Mouse (Mus musculus) cerebellum, adult 8-10 months (tissue): Measurements from ENCODE around the gene Mon2.

Source experiments
- DNase-seq: peaks from one replicate; pipeline ENCODE4 v3.0.0; 2022

The Mon2 gene

DNA sequence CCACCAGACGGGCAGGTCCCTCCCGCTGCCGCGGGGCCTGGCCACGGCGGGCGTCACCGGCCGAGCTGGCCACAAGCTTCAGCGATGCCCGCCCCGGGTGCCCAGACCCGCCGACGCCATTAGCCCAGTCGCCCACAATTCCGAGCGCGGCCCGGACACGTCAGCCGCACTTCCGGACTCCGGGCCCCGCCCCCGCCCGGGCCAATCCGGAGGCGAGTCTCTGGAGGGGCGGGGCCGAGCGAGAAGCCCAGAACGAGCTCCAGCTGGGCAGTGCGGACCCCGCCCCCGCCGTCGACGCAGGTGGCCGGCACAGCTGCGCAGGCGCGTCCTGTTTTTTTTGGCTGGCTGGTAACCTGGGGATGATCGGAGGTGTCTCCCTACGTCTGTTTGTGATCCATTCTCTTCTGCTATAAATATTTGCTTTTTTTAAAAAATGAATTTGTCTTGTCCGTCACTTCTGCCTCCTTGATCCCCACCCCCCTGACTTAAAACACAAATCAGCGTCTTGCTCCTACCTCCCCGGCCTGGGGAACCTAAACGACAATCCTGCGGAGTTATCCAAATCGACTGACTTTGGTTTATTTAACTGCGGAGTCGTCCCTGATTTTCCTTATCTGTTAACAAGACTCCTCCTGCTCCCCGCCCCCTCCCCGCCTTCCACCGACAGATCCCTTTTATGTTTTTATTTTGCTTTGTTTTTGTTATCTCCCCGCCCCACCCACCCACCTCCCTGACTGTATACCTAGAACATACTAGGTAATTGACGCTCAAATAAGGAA lies at the start of gene Mon2:
Gene Mon2, minus strand, starts transcription at position 261 of the 779 bp plus-strand sequence.
- peak; percentile 96 for DNase-seq

DNA sequence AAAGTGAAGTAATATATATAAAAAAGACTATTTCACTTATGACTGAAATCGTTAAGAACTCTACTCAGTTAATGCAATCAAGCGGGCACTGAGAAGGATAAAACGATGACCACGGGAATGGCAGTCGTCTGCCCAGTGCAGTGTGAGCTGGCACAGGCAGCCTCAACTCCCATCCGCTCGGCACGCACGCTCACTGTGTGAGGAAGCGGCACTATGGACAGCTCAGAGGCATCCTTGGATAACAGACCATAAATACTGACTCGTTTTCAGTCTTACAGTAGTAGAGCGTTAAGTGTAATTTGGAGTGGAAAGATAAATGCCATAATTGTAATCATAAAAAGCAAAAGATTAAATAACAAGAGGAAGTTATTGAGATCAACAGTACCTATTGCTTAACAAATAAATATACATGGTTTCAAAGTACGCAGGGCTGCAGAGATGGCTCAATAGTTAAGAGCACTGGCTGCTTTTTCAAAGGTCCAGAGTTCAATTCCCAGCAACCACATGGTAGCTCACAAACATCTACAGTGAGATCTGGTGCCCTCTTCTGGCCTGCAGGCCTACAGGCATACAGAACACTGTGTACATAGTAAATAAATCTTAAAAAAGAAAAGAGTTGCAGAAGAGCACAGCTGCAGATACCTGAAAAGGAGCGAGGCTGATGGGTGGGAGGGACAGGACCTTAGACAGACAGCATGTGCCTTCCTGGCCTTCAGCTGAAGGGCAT lies 44.5 kb upstream of the Mon2 start:
- no peak for DNase-seq

DNA sequence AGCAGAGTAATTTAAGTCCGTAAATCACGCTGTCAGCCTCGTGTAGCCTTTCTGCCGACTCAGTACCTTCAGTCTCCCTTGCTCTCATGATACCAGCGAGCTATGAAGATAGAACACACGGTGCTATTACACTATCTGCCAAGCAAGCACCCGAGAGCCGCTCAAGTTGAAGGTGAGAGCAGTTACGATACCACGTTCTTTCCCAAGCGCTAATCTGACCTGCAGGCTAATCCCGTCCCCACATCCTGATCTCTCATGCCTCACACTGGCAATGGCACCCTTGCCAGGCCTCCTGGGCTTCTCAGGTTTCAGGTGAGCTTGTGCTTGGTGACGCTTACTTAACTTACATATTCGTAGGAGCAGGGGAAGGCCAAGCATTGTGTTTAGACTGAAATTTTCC lies 40.6 kb upstream of the Mon2 start:
- DNase-seq, result no peak

DNA sequence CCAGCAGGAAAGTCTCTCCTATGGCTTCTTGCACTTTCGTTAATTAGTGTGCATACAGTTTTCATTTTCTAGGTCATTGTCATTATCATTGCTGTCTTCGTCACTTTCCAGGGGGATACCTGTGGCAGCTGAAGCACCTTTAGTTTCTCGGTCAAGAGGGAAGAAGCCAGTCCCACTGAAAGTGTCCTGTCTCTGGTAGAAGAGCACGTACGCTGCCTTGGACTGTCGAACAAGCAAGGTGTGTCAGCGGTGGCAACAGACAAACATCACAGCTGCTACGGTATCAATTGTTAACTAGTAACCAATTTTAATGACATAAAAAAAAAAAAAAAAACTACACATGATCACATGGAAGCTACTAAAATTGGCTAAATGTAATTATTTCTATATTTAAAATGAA lies 37.2 kb upstream of the Mon2 start:
- DNase-seq, result no peak

DNA sequence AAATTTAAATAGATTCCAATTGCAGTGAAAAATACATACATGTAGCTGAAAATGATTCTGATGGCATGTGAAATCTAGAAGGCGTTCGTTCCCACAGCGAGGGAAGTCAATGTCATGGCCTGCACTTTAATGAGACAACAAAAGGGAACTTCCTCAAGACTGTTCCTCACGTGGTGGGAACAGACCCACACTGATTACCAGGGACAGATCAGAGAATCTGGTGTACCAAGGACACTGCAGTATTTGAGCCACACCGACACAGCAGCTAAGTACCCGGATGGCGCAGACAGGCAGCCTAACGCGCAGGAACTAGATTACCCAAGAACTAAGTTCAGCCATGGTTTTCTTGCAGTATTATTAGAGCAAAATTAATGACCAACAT lies 36.5 kb upstream of the Mon2 start:
- DNase-seq, result no peak

DNA sequence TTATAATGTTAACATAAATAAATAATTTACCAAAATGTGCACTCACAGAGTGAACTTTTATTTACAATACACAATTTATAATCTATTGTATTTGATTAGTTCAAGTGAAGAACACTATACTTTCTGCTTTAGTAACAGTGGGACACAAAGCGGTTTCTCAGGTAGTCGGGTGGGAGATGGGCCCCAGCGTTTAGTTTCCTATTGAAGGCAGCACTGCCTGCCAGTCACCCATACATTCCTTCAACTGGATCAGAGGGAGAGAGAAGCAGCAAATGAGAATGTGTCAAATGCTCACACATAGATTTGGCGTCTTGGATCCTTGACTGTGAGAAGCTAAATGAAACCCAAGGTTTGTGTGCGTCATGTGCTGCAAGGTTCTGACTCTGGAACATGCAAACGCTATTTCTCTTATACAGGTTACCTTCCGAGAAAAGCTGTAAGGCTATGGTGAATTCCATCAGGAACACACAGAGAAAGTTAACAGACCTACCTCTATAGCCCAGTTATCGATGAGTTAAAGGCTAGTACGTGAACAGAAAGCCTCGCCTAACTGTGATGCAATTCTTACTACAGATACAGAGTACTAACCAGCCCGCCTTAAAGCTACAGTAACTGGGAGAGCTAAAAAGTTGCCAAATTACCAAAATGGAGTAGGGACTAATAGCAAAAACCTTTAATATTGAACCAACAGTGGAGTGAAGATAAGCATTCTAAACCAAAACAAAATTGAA lies 35.9 kb upstream of the Mon2 start:
- DNase-seq, result no peak

DNA sequence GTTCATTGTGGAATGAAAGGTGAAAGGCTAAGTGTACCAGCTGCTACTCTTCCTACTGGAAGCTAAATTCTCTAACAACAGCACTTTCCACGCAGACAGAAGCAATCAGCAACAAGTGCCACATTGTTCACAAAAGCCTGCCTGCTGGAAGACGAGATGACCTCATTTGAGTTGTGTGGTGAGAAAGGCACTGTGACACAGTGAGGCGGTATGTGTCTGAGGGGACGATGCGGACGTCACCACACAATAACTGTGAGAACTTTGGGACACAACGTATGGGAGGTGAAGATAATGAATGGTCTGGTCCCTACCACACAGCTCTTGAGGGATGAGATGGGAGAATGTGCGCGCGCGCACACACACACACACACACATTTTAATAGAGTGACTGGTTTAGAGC lies 34.2 kb upstream of the Mon2 start:
- DNase-seq, result no peak

DNA sequence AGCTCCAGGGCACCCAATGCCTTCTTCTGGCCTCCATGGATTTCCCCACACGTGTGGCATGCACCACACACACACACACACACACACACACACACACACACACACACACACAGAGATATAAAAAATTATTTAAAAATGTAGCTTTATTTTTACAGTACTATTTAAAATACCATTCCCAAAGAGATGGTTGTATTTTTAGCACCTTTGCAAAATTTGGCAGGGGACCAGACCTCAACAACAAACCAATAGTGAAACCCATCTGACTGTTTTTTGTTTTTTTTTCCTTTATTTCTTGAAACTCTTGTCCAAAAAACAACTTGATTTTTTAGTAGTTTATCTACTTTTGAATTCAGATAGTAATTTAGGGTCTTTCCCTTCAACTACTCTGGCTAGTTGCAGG lies 32.2 kb upstream of the Mon2 start:
- no peak for DNase-seq

DNA sequence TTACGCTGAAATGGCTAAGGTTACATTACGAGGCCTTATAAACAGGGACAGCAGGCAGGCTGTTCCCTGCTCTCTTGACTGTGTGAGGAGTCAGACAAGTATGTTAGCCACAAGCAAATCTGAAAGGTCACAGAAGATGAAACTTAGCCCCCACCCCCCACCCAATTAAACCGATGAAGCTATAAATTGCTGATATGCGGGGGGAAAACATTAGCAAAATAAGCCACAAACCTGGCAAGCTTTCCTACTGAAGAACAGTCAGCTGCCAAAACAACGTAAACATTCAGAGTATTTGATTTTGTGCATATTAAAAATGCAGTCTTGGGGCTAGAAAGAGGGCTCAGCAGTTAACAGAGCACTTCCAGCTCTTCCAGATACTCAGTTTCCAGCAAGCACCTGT lies 31.8 kb upstream of the Mon2 start:
- no peak for DNase-seq

DNA sequence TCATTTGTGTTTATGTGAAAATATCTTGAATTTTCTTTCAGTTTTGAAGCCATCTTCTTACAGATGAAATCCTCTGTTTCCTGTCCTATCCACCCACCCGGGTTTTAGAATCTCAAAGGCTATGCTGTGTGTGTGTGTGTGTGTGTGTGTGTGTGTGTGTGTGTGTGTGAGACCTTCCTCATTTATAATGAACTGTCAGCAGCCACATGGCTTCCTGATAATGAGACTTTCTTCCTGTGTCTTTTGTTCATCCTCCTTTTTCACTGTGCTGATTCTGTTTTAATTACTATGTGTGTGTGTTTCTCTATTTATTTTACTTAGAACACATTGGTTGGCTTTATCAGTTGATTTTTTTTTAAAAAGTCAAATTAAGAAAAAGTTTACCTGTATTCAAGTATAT lies 25.0 kb upstream of the Mon2 start:
- DNase-seq, result no peak

DNA sequence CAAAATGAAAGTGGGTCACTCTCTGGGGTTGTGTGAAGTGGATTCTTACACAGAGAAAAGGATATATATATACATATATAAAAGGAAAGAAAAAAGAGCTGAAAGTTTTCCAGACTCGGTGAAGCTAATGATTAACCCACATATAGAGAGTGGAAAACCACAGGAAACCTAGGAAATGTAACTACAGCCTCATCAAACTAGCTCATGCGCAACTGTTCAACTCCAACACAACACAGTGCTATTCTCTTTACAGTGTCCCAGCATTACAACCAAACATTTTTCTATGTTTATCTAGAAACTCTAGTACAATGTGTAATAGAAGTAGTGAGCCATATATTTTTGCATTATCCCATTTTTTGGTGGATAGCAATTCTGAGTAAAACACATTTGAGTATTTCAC lies 24.3 kb upstream of the Mon2 start:
- no peak for DNase-seq

DNA sequence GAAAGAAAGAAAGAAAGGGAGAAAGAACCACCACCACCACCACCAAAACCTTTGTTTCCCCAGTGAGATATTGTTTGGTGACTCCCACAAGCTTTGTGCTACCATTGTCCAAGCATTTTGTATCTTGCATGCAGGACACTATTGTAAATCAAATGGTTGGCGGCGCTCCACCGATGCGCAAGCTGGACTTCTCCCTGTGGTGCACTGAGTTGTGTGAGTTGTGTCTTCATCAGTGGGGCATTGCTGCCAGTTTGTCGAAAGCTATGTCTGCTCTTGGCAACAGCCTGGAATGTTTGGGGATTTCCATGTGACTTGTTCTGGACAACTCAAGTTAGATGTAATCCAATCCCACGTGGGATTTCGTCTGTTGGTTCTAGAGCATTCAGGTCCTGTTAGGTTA lies 18.2 kb upstream of the Mon2 start:
- no peak for DNase-seq

DNA sequence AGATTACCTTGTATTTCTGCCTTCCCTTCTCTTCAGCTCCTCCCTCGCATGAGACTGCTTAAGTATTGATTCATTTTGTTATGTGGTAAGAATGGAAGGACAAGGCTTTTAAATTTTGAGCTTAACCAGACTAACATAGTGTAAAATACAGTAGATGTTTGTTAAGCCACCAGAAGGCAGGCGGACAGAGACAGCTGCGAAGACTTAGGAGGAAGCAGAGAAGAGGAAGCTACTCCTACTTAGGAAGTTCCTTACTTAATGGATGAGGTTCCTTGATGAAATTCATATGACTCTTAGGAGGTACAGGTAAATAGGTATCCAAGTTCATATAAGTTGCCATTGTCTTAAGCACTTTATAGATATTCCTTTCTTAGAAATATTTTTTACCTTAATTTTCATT lies 16.3 kb upstream of the Mon2 start:
- no peak for DNase-seq

DNA sequence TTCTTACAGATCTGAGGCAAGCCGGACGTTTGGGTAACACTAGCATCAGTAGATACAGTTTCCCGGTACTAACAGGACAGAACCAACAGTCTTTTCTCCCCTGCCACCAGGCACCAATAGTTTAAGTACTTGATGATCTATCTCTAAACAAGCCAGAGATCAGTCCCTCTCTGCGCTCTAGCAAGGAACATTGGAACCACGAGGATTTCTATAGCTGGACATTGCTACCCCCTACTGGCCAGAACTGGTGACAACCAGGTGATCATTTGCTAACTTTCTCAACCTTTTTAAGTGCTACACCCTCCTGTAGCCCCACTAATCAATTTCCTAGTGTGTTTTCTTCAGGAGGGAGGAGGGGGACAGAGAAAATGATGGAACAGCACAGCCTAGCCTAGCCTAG lies 15.4 kb upstream of the Mon2 start:
- DNase-seq, result peak; percentile 45

DNA sequence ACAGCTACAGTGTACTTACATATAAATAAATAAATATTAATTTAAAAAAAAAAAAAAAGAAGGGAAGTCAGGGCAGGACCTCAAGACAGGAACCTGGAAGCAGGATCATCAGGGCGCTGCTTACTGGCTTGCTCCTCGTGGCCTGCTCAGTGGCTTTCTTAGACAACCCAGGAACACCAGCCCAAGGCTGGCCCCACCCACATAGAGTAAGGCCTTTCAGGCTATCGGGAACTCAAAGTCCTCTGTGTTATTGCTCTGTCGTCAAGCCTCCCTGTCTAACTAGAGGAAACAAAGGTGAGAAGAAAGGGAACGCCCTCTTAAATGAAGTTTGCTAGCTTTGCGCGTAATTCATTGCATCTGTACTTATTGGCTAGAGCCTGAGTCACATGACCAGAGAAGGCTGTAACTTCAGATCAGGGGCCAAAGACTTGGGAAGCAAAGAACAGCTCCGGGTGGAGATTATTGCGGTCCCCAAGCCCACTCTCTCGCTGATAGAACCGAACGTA lies 13.2 kb upstream of the Mon2 start:
- DNase-seq, result no peak

DNA sequence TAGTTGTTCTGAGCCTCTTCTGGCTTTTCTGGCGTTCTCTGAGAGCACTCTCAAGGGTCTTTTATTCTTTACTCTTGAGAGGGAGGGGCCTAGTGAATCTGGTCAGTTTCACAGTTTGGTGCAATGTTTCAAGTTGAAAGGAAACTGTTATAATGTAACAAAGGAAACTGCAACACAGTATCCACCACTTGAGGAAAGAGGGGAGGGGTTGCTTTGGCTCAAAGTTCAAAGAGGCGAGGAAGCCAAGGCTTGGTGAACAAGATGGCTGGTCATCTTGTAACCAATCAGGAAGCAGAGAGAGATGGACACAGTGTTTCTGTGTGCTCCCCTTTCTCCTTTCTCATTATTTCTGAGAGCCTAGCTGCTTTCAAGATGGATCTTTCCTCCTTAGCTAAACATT lies 10.5 kb upstream of the Mon2 start:
- no peak for DNase-seq

DNA sequence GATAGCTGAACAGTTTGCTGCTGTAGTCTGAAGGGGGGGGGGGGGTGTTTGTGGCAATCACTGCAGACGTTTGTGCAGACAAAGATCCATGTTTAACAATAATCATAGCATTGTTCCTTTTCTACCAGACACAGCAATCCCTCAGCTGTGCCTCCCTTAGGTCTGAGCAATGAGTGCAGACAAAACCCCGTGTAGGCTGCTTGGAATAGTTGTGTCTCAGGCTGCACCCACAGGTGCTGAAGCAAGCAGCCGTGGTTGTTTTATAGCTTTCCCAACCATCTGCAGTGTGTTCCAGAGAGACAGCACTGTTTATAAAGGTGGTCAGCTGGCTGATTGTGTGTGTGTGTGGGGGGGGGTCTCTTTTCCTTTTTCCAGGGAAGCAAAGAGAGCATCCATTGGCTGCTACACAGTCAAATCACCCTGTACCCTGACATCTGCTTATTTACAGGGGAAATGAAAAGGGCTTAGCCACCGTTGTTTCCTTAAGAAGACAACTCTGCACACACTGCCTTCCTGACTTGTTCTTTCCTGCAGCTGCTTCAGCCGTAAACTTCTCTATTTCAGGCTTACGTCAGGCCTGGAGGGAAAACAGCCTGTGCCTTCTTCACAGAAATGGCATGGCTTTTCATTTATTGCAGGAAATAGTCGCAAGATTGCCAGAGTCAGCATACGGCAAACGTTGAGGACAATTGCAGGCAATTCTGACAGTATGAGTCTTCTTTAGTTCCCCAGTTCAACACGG lies 8.8 kb upstream of the Mon2 start:
- DNase-seq, result no peak

DNA sequence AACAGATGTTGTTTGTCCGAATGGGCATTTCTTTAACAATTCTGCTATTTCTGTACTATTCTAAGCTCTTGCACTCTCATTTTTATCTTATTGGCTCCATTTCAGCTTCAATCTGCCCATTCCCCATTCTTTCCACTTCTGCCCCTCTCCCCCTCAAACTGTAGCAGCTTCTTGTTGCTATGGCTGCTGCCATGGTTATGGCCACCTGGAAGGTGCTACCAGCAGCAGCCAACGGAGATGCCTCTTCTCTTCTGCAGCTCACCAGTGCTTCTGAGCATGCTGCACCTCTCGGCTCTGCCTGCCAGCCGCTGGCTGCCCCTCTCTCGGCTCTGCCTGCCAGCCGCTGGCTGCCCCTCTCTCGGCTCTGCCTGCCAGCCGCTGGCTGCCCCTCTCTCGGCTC lies 8.0 kb upstream of the Mon2 start:
- no peak for DNase-seq

DNA sequence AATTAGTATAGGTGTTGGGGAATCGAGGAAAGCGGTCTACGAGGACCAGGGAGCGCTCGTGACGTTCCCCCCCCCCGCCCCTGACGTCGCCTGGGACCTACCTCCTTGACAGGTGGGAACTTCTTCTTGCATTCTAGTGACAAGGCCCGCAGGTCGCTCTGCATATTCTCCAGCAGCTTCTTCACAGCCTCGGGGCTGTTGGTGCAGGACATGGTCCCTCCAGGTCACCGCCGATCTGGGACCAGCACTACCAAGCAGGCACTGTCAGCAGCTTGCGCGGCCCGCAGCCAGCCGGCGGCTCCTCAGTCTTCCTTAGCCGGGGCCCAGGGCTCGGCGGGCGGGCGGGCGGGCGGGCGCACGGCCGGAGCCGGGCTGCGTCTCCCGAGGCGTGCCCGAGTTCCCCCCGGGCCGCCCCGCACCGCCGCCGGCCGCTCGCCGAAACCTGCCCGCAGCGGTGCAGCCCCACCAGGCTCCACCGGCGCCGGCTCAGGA lies 508 bp downstream of the Mon2 start:
- DNase-seq, result no peak

DNA sequence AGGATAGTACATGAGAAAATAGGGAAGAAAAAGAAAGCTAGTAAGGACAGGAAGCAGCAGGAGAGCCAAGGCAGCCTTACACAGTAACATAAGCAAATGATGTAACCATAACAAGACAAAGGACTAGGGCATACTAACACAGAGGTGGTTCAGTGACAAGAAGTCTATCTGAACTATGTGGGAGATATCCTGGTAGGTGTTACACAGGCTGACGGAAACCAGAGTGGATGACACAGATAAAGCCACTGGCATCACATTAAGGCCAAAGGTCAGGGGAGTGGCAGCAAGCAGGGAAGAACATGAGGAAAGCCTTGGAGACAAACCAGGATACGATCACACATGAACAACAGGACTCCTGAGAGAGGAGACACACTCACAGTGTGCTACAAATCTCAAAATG lies 4.3 kb downstream of the Mon2 start:
- DNase-seq, result no peak

DNA sequence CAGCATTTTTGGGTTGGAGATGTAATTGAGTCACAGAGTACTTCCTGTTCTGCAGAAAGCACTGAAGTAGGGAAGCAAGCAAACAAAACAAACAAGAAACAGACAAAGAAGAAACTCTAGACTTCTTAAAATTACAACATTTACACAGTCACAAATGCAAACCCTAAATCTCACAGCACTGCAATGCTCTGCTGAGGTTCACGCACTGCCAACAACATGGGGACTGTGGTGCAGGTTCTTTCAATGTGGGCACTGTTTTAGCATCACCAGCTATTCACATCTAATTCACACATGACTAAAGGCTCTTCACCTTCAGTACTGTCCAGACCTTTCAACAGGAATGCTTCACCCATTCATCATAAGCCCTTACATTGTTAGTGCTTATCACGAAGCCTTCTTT lies 13.3 kb downstream of the Mon2 start:
- DNase-seq, result no peak

DNA sequence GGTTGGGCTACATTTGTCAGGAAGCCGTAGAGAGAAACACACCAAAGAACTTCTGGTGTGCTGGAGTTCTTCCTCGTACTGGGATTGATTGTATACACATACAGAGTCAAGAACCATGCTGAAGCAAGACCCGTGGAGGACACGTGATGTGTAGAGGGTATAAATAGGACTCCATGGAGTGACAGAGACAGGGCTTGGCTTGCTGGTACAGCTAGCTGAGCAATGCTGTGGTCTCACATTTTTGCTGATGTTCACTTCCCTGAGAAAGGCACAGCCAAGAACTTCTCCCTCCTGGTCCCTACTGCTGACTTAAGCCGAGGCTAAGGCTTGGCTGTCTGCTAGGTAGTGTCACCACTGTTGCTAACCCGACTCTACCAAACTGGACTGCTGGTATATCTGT lies 15.5 kb downstream of the Mon2 start:
- DNase-seq, result no peak

DNA sequence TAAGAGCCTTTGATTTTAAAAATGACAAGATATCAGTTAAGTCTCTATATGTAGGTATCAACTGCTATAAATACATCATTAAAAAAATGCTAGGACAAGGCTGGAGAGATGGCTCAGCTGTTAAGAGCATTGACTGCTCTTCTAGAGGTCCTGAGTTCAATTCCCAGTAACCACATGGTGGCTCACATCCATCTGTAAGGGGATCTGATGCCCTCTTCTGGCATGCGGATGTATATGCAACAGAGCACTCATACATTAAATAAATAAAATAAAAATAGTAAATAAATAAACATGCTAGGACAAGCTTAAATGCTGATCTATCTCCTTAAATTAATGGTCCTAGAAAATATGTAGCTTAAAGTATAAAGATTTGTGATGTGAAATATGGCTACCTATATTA lies 19.2 kb downstream of the Mon2 start:
- no peak for DNase-seq
